Mouse (Mus musculus): ENCODE measurements at regions not wholly inside any gene's neighbourhood (a gene's known extent, or its start where the extent isn't known, plus 50 kb on each side); places are given as distances from the start of the nearest gene placed in this dataset.

DNA sequence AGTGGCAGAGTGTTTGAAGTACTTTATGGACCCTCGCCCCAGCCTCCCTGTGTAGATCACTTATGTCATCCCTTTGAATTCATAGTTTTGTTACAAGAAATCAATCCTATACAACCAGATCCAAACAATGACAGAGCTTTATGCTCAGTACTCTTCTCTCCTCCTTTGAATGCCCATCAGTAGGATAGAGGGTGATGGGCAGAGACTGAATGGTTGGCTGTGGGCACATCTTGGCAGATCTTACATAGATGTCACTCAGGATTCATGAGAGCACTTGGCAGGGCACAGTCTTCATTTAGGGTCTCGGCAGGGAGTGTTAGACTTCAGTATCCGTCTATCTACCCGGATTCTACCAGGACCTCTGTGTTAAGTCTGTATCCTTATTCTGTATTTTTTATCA lies 103.6 kb downstream of the Bach1 start:
- TF ChIP-seq ZNF384 (IDR thresholded peaks at IDR 0.05; ENCODE audit: low read depth, low read length) (no peak), MAFK (IDR thresholded peaks at IDR 0.05; ENCODE audit: insufficient read depth, low read depth, low read length) (no peak), CHD2 (IDR thresholded peaks at IDR 0.05; ENCODE audit: low read depth, low read length) (no peak), ZC3H11A (IDR thresholded peaks at IDR 0.05; ENCODE audit: borderline replicate concordance, low read depth, low read length) (no peak), HCFC1 (IDR thresholded peaks at IDR 0.05; ENCODE audit: borderline replicate concordance, insufficient read depth, low read length) (no peak)

Measured in ES-E14 (cell line).